Mouse (Mus musculus) liver, embryonic 11.5 days (tissue): ENCODE measurements at regions not wholly inside any gene's neighbourhood (a gene's known extent, or its start where the extent isn't known, plus 50 kb on each side); places are given as distances from the start of the nearest gene placed in this dataset.

ENCODE experiments used
- ATAC-seq: fragments of 200-750 bp; cut with Nextera tagmentation; replicated peaks from 2 replicates; pipeline ENCODE4 v1.8.0; 2017; ENCODE audit warnings: moderate number of reproducible peaks, mild to moderate bottlenecking, moderate TSS enrichment, moderate library complexity; ENCODE audit not compliant: low FRiP score
- DNase-seq: peaks from one replicate; pipeline ENCODE4 v3.0.0-alpha.2; 2017; ENCODE audit warnings: low spot score
- H3K27ac ChIP-seq: fragments of 300-500 bp; sonication (generic); 2 replicates; pipeline ENCODE4 v1.5.1; 2014; ENCODE audit warnings: mild to moderate bottlenecking, low read depth, low read length, control low read depth
- H3K27me3 ChIP-seq: fragments of 300-500 bp; sonication (generic); replicated peaks from 2 replicates; pipeline ENCODE4 v1.6.1; 2014; ENCODE audit warnings: low read length, mixed read lengths; ENCODE audit not compliant: control insufficient read depth, insufficient read depth
- H3K36me3 ChIP-seq: fragments of 300-500 bp; sonication (generic); 2 replicates; pipeline ENCODE4 v1.6.1; 2014; ENCODE audit warnings: mild to moderate bottlenecking, low read length, moderate library complexity, mixed read lengths; ENCODE audit not compliant: control insufficient read depth, insufficient read depth
- H3K4me1 ChIP-seq: fragments of 300-500 bp; sonication (generic); replicated peaks from 2 replicates; pipeline ENCODE4 v1.6.1; 2014; ENCODE audit warnings: low read length, mixed read lengths; ENCODE audit not compliant: control insufficient read depth, insufficient read depth
- H3K4me2 ChIP-seq: fragments of 300-500 bp; sonication (generic); 2 replicates; pipeline ENCODE4 v1.6.1; 2014; ENCODE audit warnings: mild to moderate bottlenecking, control low read depth, moderate library complexity
- H3K4me3 ChIP-seq: fragments of 300-500 bp; sonication (generic); 2 replicates; pipeline ENCODE4 v1.5.1; 2014; ENCODE audit warnings: low read depth, low read length, control low read depth
- H3K9ac ChIP-seq: fragments of 300-500 bp; sonication (generic); 2 replicates; pipeline ENCODE4 v1.6.1; 2014; ENCODE audit warnings: low read depth, low read length, control low read depth
- H3K9me3 ChIP-seq: fragments of 300-500 bp; sonication (generic); 2 replicates; pipeline ENCODE4 v1.6.1; 2016; ENCODE audit warnings: low read length, inconsistent platforms, mixed read lengths; ENCODE audit not compliant: control insufficient read depth
- WGBS: fragments of 180-500 bp; shearing (Covaris S2); extraction: QIAGEN DNeasy Blood & Tissue Kit; methylation state at CpG from one replicate; pipeline ENCODE4 v1.1.7; 2014; 5-methylcytosine and 5-hydroxymethylcytosine counted together

DNA sequence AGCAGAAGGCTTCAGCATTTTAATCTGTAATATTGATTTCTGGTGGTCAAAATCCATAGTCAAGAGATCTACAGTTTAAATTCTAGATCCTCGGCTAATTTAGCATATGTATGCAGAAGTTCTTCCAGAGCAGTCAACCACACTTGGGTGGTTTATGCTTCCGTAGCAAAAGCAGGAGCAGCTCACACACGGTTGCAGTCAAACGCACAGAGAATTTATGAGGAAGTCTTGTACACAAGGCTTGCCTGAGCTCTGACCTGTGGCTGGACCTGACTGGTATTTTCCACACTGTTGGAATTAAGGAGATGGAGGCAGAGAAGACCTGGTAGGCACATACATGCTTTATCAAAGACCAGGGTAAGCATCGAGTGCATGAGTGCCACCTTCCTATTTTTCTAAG, 86.8 kb downstream of the Avpr1a start:
- H3K4me2 ChIP-seq, result no peak overlapping the region
- WGBS, result 68% methylated on average over 5 of the region's 5 CpGs
- H3K4me1 ChIP-seq, result no peaks in the 10 kb centered on the region
- no peak overlapping the region for H3K9ac ChIP-seq
- ATAC-seq (no peak), DNase-seq (no peak)
- no peaks in the 10 kb centered on the region for H3K27me3 ChIP-seq
- no peaks in the 10 kb centered on the region for H3K36me3 ChIP-seq
- no peak overlapping the region for H3K27ac ChIP-seq
- no peak overlapping the region for H3K4me3 ChIP-seq
- H3K9me3 ChIP-seq, result no peaks in the 10 kb centered on the region

- 57% methylated on average over 7 of the region's 7 CpGs for WGBS
- H3K36me3 ChIP-seq, result no peaks in the 10 kb centered on the region
- ATAC-seq (no peak), DNase-seq (no peak)
- H3K9me3 ChIP-seq, result no peaks in the 10 kb centered on the region
- no peaks in the 10 kb centered on the region for H3K4me1 ChIP-seq
- no peak overlapping the region for H3K4me2 ChIP-seq
- H3K4me3 ChIP-seq, result no peak overlapping the region
- no peak overlapping the region for H3K9ac ChIP-seq
- H3K27ac ChIP-seq, result no peak overlapping the region
- H3K27me3 ChIP-seq, result no peaks in the 10 kb centered on the region
These were observed 91.4 kb downstream of the Avpr1a start for GRCm38 (mm10) chr10:122539655-122540054.

DNA sequence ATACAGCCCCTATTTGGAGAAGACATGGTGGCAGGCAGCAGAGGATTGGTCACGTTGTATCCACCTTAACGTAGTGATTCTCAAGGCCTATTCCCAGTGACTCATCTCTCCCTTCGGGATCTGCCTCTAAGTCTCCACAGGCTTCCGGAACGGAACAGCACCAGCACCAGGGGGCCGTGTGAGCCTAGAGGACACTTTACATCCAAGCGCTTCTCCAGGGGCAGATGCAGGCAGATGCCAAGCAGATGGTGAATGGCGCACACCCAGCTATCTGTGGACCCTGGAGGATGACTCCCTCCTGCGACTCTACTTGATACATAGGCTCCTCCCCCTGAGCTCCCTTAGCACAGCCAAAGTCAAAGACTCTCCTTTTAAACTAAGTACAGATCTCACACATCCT, 94.3 kb downstream of the Avpr1a start:
- no peak for DNase-seq
- WGBS, result 50% methylated on average over 9 of the region's 9 CpGs
- Histone ChIP-seq H3K27me3 (no peaks in the 10 kb centered on the region), H3K9me3 (no peaks in the 10 kb centered on the region), H3K9ac (no peak overlapping the region), H3K4me2 (no peak overlapping the region), H3K27ac (no peak overlapping the region), H3K4me3 (no peak overlapping the region), H3K4me1 (no peaks in the 10 kb centered on the region), H3K36me3 (no peaks in the 10 kb centered on the region)
- ATAC-seq, result no peak

DNA sequence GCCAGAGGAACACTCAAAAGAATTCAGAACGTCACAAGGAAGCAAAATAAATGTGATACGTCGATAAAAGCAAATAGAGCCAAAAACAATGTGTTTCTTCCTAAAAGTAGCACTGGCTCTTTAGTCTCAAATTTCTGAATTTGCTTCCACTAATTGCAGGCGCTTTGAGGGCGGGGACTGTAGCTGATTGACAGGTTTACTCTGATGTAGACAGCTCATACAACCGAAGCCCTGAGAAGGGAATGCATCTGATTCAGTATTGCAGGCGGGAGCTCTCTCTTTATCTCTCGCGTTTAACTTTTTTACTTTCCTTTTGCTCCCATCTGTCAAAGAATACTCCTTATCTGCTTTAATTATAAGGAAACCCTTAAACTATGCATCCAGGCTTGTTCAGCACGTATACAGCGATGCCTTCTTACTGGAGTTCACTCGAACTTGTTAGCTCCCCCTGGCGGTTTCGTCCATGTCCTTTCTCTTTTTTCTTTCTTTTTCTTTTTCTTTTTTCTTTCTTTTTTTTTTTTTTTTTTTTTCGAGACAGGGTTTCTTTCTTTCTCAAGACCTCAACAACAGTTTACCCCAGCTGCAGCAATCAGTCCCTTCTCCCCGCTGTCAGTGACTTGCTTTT, 95.9 kb downstream of the Avpr1a start:
- no peaks in the 10 kb centered on the region for H3K9me3 ChIP-seq
- H3K4me1 ChIP-seq, result no peaks in the 10 kb centered on the region
- no peaks in the 10 kb centered on the region for H3K36me3 ChIP-seq
- H3K4me2 ChIP-seq, result peak overlapping the region; percentile 53
- DNase-seq (peak; percentile 40), ATAC-seq (0 out of 2 replicates have a peak, but pooled peaks have one; percentile 29)
- H3K4me3 ChIP-seq, result no peak overlapping the region
- no peaks in the 10 kb centered on the region for H3K27me3 ChIP-seq
- 28% methylated on average over 16 of the region's 16 CpGs for WGBS
- no peak overlapping the region for H3K9ac ChIP-seq
- no peak overlapping the region for H3K27ac ChIP-seq

- no peak for ATAC-seq
- no peaks in the 10 kb centered on the region for H3K9me3 ChIP-seq
- H3K27ac ChIP-seq, result no peak overlapping the region
These were observed 96.7 kb downstream of the Avpr1a start for GRCm38 (mm10) chr10:122545029-122545428.

GRCm38 (mm10) chr10:122551586-122551985, 103.3 kb downstream of the Avpr1a start:
- Histone ChIP-seq H3K27me3 (no peaks in the 10 kb centered on the region), H3K9ac (no peak overlapping the region), H3K4me2 (no peak overlapping the region), H3K4me1 (no peaks in the 10 kb centered on the region), H3K36me3 (no peaks in the 10 kb centered on the region), H3K9me3 (no peaks in the 10 kb centered on the region), H3K27ac (no peak overlapping the region), H3K4me3 (no peak overlapping the region)
- WGBS, result 60% methylated on average over 5 of the region's 5 CpGs
- ATAC-seq (no peak), DNase-seq (no peak)

More at GRCm38 (mm10) chr10:122545029-122545428, 96.7 kb downstream of the Avpr1a start:
- Histone ChIP-seq H3K4me2 (no peak overlapping the region), H3K4me3 (no peak overlapping the region), H3K9ac (no peak overlapping the region), H3K4me1 (no peaks in the 10 kb centered on the region), H3K27me3 (no peaks in the 10 kb centered on the region), H3K36me3 (no peaks in the 10 kb centered on the region)
- no peak for DNase-seq
- 84% methylated on average over 6 of the region's 6 CpGs for WGBS

DNA sequence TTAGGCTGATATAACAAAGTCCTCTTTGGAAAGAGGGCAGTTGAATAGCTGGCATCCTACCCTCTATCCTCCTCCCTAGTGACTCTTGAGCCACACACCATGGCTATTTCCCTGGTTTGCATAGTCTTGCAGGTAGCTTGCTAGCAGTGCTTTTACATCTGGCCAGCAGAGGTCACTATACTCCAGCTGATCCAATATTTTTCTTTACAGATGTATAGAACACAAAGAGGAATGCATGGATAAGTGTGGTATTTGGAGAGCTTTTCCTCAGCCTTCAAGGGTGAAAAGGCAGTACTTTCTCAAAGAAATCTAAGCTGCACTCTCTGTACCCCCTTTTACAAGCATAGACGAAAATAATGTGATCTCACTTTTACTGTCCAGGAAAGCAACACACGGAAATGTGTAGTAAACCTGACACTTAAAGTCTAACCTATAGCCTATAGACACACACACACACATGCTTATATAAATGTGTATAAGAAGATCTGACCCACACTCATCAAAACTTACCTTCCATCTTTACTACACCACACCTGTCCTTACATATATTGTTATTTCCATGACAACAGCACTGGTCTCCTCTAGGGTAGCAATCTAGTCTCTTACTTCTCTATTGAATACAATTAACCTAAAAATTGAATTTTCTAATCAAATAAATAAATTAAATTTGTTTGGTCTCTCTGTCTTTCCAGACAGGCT, 105.0 kb downstream of the Avpr1a start:
- DNase-seq (no peak), ATAC-seq (0 out of 2 replicates have a peak, but pooled peaks have one; percentile 41)
- WGBS, result 60% methylated on average over 2 of the region's 2 CpGs

DNA sequence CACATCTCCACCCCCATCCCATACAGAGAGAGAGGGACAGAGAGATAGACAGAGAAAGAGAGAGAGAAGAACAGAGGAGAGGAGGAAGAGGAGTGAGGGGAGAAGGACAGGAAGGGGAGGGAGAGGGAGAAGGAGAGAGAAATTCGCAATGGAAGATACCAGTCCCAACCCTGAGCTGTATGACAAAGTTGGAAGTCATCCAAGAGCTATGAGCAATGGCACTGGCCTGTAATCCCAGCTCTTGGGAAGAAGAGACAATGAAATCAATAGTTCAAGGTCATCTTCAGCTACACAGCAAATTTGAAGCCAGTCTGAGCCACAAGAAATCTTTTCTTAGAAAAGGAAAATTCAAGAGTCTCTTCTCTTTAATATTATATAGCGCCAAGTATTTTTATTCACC, 105.6 kb downstream of the Avpr1a start:
- Histone ChIP-seq H3K9ac (no peak overlapping the region), H3K36me3 (no peaks in the 10 kb centered on the region), H3K27me3 (no peaks in the 10 kb centered on the region), H3K9me3 (no peaks in the 10 kb centered on the region), H3K27ac (no peak overlapping the region), H3K4me1 (no peaks in the 10 kb centered on the region), H3K4me2 (no peak overlapping the region), H3K4me3 (no peak overlapping the region)
- ATAC-seq (no peak), DNase-seq (no peak)
- WGBS, result 67% methylated on average over 2 of the region's 2 CpGs

More for the DNA sequence above, 105.0 kb downstream of the Avpr1a start:
- Histone ChIP-seq H3K4me2 (no peak overlapping the region), H3K4me3 (no peak overlapping the region), H3K4me1 (no peaks in the 10 kb centered on the region), H3K27ac (no peak overlapping the region), H3K36me3 (no peaks in the 10 kb centered on the region), H3K9me3 (no peaks in the 10 kb centered on the region), H3K27me3 (no peaks in the 10 kb centered on the region), H3K9ac (no peak overlapping the region)

GRCm38 (mm10) chr10:122558660-122559059, 110.4 kb downstream of the Avpr1a start:
- Histone ChIP-seq H3K9ac (no peak overlapping the region), H3K4me3 (no peak overlapping the region), H3K9me3 (no peaks in the 10 kb centered on the region), H3K27ac (no peak overlapping the region), H3K4me2 (no peak overlapping the region), H3K27me3 (no peaks in the 10 kb centered on the region), H3K36me3 (no peaks in the 10 kb centered on the region), H3K4me1 (no peaks in the 10 kb centered on the region)
- DNase-seq, result peak; percentile 19
- 89% methylated on average over 1 of the region's 1 CpGs for WGBS
- ATAC-seq, result no peak
